Mouse (Mus musculus): ENCODE measurements around the gene Dcun1d3.

- TF ChIP-seq CTCF (IDR thresholded peaks at IDR 0.05; ENCODE audit: control insufficient read depth, insufficient read depth, low read length) (no peak), POLR2A (IDR thresholded peaks at IDR 0.05; ENCODE audit: borderline replicate concordance, control insufficient read depth, low read depth, low read length) (no peak)
These were observed 24.4 kb upstream of the Dcun1d3 start for GRCm38 (mm10) chr7:119920457-119920856.

Data from bone marrow, adult 2 months (tissue).